Mouse (Mus musculus) spleen, adult 2 months (tissue): ENCODE data around the gene N4bp2.
"Not testable (repeated sequence)": the region's sequence is repeated elsewhere in the genome, so short reads cannot be mapped to it uniquely, and the experiment has no call there.

Experiments used
- CTCF ChIP-seq: fragments of 200-500 bp; IDR thresholded peaks from 2 replicates; pipeline ENCODE4 v1.5.1; 2011; ENCODE audit warnings: mild to moderate bottlenecking, inconsistent platforms; ENCODE audit not compliant: insufficient read depth, insufficient read length, insufficient replicate concordance; ENCODE audit errors: extremely low read depth
- POLR2A ChIP-seq: fragments of 200-500 bp; IDR thresholded peaks from 2 replicates; pipeline ENCODE4 v1.6.1; 2011; ENCODE audit warnings: low read depth, low read length, inconsistent platforms

DNA sequence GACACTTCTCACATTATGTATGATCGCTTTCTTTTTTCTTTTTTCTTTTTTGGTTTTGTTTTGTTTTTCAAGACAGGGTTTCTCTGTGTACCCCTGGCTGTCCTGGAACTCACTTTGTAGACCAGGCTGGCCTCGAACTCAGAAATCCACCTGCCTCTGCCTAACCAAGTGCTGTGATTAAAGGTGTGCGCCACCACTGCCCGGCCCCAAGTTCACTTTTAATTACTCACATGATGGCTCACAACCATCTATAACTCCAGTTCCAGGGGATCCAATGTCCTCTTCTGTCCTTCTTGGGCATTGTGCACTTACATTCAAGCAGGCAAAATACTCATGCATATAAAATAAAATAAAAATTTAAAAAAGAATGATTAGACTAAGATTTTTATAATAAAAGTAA is 15.7 kb downstream of the N4bp2 start:
- TF ChIP-seq CTCF, POLR2A: not testable (repeated sequence)
